Mouse (Mus musculus) thymus, postnatal 10 days (tissue): ENCODE data around the gene Erich3.

Source experiments
- DNase-seq, 2 experiments: peaks; one replicate each; pipeline ENCODE4 v3.0.0; 2021; ENCODE audit warnings: low spot score in 2 of 2

The Erich3 gene

DNA sequence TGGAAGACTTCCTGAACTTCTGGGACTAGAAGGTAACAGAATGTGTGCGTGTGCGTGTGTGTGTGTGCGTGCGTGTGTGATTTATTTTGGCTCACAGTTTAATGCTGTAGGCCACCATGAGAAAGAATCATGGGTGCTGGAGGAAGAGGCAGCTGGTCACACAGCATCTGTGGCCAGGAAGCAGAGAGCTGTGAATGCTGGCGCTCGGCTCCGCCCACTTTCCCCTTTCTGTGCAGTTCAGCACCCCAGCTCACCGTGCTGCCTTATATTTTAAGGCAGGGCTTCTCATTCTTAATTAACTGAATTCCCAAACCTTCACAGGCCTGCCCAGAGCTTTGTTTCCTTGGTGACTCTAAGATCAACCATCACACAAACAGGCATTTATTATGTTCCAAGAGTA, 9.7 kb downstream of the Erich3 start:
- no peak for DNase-seq

DNA sequence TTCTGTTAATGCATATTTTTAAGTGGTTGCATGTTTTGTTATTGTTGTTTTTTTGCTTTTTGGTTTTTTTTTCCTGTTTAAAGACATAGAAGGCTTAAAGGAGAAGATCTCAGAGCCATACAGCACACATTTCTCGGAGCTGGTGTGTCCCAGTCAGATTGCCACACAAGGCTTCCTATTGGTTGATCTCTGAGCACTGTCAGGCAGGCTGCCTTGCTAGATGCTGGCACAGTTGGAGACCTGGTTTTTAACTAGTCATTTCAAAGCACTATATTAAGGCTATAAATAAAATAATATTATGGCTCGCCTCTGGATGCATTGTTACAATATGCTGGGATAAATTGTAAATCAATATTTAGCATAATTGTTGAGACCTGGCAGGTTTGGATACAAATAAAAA, 18.9 kb downstream of the Erich3 start:
- no peak for DNase-seq

DNA sequence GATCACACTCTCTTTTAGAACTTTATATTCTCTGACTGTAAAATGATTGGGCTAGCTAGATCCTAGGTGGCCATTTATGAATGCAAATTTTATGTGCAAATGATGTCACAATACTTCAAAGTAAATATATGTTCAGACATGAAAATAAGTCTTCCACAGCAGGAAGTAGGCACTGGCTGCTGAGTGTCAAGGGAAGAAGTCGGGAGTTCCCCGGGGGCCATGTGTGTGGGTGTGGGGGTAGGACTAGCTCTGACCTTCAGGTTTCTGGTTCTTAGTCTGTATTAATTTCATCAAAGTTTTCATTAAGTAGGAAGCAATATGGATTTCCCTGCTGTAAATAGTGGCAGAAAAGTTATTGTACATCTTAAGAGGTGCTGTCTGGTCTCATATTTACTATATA, 20.0 kb downstream of the Erich3 start:
- no peak for DNase-seq

DNA sequence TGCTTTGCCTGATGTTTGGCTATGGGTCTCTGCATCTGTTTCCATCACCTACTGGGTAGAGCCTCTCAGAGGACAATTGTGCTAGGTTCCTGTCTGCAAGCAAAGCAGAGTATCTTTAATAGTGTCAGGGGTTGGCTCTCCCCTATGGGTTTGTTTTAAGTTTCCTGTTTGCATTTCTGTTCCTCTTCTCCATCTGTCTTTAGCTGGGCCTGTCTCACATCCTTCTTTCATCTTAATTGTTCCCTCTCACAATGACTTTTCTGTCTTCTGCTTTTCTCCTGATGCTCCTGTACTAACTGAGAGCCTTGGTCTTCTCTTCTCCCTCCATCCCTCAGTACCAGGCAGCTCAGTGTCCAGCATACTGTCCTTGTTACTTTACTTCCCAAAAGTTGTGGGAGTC, 26.6 kb downstream of the Erich3 start:
- DNase-seq = no peak

DNA sequence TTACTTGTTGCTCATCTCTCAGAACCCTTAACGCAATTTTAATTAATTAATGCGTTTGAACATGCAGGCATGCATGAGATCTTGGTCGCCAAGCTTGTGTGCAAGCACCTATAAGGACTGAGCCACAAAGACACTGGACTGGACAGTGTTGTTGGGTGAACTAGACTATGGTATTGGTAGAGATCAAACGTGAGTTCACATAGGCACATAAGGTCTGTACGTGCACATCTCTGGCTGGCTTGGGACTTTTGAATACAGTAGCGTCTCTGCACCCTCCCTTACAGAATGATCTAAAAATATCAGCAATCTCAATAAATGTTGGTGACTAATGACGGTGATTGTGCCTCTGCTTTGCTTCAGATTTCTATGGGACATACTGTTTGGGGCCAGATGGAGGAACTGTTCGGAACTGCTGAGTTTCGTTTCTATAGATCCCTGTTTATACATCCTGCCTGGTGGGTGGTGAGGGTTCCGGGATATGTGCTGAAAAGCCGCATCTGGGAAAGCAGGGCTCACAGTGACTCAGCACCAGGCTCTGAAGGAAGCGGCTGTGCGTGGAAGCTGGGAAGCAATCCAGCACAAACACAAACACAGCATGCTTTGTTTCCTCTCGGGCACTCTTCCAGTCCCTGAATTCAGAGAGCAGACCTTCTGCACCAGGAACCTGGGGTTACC, 28.4 kb downstream of the Erich3 start:
- DNase-seq = no peak

DNA sequence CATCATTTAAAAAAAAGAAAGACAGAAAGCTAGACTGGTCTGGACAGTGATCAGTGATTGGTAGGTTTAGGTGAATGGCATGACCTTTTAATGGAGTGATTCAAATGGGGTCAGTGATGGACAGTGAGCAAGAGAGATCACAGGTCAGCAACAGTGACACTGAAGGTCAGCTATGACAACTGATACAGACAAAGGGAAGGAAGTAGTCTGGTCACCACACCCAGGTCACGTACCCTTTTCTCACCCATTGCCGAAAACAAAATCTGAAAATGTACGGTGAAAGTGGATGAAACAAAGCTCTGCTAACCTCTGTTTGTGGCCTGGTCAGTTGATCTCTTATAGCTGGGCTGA, 28.9 kb downstream of the Erich3 start:
- DNase-seq = no peak

DNA sequence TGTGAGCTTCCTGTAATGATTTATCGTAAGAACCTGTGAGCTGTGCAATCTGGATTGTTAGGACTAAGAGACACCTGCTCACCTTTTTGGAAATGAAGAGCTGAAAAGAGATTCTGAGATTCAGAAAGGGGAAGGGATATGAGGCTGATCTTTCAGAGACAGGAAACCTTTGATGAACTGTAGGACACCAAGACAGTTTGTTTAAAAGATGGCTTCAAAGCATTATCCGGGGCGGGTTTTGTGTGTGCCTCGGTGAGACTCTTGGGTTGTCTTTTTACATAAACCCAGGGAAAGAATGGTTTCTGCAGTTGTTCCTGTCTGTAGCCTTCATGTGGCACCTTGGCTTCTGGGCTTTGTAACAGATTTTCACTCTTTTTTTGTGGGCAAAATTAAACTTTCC, 30.2 kb downstream of the Erich3 start:
- no peak for DNase-seq

DNA sequence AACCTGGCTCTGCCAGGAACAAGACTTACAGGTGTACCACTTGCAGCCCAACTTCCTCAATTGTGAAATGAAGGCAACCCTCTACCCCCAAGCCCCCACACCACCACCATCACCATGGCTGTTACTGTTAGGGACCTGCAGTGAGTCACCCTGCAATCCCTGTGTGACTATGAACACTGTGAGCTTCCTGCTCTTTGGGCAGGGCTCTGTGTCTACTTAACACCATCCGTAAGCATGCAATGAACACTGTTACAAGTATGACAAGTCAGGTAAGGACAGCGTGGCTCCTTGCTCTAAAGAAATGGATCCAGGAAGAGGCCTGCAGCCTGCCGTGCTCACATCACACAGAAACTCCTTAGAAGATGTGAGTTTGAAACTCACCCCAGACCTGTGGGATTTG, 33.0 kb downstream of the Erich3 start:
- no peak for DNase-seq

DNA sequence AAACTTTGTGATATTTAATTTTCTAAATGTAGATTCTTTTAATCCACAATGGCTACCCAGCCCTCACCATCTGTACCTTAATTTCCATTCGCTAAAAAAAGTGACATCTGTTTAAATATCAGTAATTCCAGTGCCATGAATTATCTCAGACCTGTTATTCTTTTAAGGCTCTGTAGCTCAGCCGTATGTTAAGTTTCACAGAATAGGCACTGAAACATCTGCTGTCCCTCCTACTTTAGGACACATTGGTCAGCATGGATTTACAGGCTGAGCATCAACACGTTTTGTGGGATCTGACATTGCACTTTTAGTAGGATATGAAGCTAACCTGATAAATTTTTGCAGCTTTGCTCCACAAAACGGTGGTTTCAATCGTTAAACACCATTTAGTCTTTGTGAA, 35.2 kb downstream of the Erich3 start:
- DNase-seq = no peak

DNA sequence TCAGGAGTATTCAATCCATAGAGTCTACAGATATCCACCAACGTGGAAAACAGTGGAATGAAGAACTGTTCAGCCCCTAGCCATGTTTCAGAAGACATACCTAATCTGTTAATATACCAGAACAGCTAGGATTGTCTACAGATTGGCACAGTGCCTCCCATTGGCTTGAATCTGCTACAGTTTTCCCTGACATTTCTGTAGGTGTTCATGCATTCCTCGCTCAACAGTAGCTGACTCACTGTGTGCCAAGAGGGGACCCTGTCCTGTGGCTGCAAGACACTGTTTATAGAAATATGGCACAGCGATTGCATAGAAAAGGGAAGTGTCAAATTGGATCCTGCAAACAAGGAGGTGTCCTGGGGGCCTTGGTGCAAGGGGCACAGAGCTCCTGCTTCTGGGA, 36.6 kb downstream of the Erich3 start:
- no peak for DNase-seq

DNA sequence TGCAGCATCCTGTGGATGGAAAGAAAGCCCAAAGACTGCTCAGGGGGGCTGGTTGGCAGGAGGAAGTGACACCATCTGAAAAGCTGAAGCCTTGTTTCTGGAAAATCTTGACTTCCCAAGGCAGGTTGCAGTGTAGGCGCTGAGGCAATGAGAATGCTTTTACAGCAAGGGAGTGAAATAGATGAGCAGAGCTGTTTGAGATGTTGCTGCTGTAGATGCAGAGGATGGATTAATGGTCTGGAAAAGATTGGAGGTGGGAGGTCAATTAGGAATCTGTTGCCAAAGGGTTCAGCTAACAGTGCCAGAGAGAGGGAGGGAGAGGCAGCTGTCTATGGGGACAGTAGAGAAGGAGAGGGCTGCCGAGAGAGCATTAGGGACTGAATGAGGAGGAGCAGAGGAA, 37.1 kb downstream of the Erich3 start:
- no peak for DNase-seq

DNA sequence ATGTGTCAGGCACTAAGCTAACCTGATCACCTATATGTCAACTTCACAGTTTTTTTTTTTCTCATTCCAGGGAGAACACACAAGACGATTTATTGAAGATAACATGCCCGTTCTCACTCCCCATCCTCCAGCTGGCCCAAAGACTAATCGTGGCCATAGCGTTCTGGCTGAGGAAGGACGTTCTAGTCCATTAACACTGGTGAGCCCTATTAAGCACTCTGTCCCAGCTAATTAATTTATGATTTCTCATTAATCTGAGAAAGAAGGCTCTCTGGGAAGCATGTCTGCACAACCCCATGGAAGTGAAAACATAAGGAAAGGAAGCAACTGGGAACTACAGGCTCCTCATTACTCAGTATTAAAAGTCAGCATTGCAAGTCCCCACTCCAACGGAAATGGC, 41.1 kb downstream of the Erich3 start:
- no peak for DNase-seq

DNA sequence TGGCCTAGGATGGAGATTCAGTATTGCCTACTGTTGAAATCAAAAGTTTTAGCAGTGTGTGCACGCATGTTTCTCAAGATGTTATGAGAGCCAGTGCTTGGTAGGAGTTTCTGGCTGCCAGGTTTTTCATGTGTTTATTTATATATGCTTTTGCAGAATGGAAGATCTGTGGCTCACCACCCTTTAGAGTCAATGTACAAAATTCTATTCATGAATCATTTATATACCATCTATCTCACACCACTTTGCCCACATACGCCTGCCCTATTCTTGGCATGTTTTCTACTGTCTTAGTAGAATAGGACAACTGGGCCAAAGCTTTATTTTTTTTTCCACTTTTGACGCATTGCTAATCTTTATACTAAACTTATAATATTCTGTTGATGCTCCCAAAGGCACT, 44.5 kb downstream of the Erich3 start:
- no peak for DNase-seq

DNA sequence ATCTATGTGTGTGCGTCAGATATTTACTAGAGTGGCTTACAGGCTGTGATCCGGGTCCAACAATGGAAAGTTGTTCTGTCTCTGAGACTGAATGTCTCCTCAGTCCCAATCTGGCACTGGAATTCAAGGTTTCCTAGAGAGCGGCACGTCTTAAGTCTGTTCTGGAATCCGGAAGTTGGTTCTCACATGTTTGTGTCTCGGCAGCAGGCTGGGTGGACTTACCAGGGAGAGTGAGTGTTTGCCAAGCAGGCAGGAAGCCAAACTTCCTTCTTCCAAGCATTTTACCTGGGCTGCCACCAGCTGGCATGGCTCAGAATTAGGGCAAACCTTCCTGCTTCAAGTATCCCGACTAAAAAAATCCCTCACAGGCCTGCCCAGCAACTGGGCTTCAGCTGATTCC, 59.5 kb downstream of the Erich3 start:
- no peak for DNase-seq

DNA sequence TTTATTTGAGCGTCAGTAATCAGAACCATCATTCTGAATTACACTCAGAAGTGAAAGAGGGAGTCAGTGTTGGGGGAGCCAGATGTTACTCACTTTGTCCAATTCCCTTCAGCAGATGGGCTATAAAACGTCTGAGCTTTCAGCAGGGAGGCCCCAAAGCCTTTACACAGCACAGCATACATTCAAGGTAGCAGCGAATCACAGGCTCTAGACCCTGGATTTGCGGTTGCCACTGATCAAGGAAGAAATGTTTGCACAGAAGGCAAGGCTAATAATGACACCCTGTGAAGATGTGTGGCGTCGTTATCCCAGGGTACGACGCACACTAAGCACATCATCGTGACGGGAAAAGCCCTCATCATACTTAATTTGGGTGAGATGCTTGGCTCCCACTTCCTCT, 67.8 kb downstream of the Erich3 start:
- DNase-seq = no peak

DNA sequence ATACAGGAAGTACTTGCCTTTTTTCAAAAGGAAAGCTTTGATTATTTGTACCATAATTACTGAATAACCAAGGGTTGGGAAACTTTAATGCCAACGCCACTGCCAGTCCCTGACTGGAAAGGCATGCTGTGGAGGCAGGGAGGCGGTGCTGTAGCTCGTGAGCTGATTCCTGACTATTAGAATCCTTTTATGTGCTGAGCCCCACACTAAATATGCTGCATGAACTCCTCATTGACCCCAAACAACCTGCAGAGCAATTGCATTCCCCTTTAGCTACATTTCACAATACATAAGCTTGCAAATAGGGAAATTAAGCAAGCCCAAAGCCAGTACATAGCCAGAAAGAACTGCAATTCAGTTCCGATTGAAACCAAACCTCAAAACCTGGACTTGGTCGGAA, 77.8 kb downstream of the Erich3 start:
- no peak for DNase-seq

DNA sequence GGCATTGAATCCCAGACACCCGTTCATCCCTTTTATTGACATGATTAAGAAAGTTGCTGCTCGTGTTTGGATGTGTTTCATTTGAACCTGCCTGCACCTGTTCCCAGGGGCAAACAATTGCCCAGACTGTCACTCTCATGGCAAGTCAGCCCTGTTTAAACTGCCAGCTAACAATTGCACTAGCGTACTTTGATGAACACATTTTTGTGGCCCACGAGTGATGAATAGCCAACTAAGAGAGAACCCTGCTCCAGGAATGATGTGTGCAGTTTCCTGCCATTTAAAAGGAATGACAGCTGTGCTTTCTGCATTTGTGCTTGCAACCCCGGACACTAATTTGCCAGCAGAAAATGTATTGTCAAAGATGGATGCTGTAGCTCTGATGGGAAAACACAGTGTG, 79.3 kb downstream of the Erich3 start:
- no peak for DNase-seq

DNA sequence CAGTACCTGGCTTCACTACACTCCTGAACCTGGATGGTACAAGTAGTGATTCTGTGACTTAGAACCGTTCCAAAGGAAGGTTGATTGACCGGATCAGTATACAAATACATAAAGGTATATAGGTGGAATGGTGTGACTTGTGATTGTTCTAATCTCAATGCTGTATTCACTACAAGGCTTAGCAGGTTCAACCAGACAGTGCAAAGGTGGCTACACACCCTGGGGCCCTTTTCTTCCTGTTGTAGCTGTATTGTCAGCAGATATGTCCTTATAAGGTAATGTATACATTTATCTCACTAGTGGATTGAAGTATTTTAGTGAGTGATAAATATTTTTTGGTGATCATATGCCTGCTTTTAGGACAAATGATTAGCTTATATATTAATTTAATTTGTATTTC, 80.7 kb downstream of the Erich3 start:
- DNase-seq = no peak

DNA sequence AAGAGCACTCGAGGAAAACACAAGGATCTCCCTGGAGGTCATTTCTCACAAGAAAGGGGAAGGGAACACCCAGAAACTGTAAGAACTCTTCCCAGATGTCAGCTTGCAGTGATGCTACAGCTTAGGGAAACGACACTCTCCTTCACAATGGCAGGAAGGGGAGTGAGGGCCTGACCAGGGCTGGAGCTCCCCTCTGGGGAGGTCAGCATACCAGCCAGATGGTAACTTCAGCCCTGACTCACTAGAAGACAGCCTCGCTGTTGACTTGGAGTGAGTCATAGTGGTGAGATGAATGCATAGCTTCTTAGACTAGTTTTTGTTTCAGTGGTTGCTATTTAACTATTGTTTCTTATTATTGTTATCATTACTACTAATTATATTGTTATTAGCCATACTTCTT, 90.8 kb downstream of the Erich3 start:
- DNase-seq = no peak

DNA sequence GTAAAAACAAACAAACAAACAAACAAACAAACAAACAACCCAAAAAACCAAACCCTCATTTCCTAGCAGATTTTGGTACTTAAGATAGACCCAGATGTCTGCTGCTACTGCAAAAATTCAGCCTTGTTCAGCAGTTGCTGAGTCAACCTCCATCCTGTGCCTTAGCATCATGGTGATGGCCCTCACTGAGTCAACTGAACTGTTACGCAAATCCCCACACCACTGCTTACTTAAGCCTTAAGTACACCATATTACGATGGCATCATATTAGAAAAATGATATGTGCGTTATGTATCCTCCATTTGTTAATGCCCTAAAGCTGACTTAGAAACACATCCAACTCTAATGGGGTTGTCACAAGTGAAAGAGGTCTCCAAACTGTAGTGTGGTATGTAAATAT, 91.6 kb downstream of the Erich3 start:
- no peak for DNase-seq

DNA sequence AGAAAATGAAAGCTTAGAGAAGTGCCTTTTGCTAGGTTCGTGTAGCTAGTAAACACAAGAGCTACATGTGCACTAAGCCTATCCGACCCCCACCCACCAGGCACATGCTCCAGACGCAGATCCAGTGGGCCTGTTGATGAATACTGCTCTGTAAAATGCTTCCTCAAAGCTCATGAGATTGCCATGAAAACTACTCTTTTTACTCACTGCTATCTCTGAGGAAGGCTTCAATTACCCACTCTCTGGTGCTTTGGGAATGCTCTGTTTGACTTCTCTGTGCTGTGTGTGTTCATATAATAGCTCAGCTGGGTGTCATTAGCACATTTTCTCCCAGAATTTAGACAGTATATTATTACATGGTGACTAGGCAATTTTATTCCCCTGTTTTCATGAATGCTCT, 94.4 kb downstream of the Erich3 start:
- no peak for DNase-seq

DNA sequence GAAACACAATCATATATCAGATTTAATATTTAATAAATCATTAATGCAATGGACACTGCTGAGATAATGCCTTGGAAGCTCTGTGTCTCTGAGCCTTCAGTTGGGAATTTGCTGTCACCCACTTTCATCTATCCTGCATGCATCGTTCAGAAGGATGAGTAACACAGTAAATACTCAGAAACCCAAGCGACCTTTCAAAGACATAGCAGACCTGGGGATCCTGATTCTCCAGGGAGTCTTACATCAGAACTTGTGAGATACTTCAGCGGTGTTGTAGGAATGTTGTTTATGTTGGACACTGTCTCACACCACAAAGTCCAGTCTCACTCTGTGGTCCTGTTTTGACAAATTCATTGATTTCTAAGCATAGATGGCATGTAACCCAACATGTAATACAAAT, 97.4 kb downstream of the Erich3 start:
- DNase-seq = no peak

DNA sequence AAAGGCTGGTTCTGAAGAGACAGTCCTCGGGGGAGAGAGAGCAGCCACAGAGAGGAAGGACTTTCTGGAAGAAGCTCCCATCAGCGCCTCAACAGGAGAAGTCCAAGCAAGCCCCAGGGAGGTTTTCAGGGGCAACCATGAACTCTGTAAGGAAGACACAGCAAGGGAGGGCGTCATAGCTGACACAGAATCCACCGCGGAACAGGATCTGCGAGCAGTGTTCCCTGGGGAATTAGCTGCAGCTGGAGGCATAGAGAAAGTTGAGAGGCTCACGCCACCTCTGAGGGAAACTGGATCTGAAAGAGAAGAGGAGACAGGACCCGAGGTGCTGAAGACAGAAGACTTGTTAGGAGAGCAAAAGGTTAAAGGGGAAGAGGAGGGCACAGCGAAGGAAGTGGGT, 99.7 kb downstream of the Erich3 start:
- DNase-seq = no peak

DNA sequence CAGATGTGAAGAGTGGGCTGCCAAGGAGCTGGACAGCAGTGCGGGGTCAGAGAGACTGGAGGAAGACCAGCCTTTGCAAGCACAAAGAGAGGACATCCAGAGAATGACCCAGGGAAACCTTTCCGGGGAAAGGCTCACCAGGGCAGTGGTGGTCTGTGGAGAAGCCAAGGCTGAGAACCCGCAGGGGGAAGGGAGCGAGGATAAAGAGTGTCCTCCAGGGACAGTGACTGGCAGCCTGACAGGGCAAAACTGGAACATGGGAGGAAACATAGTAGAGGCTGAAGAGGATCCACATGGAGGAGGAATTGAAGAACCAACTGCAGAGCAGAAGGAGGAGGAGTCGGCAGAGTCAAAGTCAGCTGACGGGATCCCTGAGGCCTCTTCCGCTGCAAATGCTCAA, 100.5 kb downstream of the Erich3 start:
- DNase-seq = no peak

DNA sequence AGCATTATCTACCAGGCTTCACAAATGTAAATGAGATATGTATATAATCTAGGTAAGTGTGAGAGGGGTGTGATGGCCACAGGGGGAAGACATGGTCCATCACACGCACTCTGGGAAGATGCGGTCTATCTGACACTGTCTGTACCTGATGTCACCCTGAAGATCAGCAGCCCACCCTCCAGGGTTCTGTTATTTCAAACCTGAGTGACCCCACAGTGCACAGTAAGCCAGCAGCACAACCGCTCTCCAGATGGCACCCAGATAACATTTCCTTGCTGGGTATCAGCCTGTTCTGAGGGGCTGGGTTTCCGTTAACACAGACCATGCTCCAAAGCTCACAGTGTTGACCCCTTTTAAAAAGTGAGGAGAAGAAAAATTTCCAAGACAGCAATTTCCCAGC, 102.7 kb downstream of the Erich3 start:
- no peak for DNase-seq
